Mouse (Mus musculus) lung, adult 2 months (tissue): ENCODE measurements around the gene Ndufa3. TPM values are rescaled to one million over a fixed set of nuclear protein-coding genes. Genes with fewer than 3 reads are reported as not detected.
A peak's percentile ranks its signal among the peaks of the same experiment; 100 is the strongest.
"Not testable (repeated sequence)": the region's sequence is repeated elsewhere in the genome, so short reads cannot be mapped to it uniquely, and the experiment has no call there.

Source experiments
- DNase-seq: peaks from one replicate; pipeline ENCODE4 v3.0.0; 2022
- H3K4me1 ChIP-seq: fragments of 200-500 bp; 2 replicates; pipeline ENCODE4 v1.6.1; 2011; ENCODE audit warnings: low read length; ENCODE audit not compliant: control insufficient read depth, insufficient read depth
- H3K4me3 ChIP-seq: fragments of 200-500 bp; replicated peaks from 2 replicates; pipeline ENCODE3; 2011; ENCODE audit warnings: low read depth, mild to moderate bottlenecking, control low read depth, low read length; ENCODE audit errors: extremely low read depth
- CTCF ChIP-seq: fragments of 200-500 bp; IDR thresholded peaks from 2 replicates; pipeline ENCODE4 v1.5.1; 2011; ENCODE audit warnings: mild to moderate bottlenecking, low read length, control low read depth; ENCODE audit not compliant: insufficient read depth
- POLR2A ChIP-seq: fragments of 200-500 bp; IDR thresholded peaks from 2 replicates; pipeline ENCODE4 v1.6.1; 2011; ENCODE audit warnings: low read depth, mild to moderate bottlenecking, control low read depth, low read length, borderline replicate concordance; ENCODE audit errors: extremely low read depth
- WGBS: fragments of 180-500 bp; shearing (Covaris S2); methylation state at CpG from one replicate; pipeline ENCODE4 v1.1.7; 2018; 5-methylcytosine and 5-hydroxymethylcytosine counted together
- polyA plus RNA-seq: library from polyadenylated mRNA; depleted of rRNA; stranded (reverse); fragments of >200 nt; gene quantifications from 2 replicates; pipeline ENCODE4 v1.2.3, GENCODE M21; 2012

Ndufa3 gene
- polyA plus RNA-seq, 1 experiment, result 167 TPM

- no peak for DNase-seq
- WGBS, result 78% methylated on average over 1 of the region's 1 CpGs
- Histone ChIP-seq H3K4me3 (no peak overlapping the region), H3K4me1 (no peaks in the 10 kb centered on the region)
- TF ChIP-seq POLR2A (no peak), CTCF (no peak)
Measured at GRCm38 (mm10) chr7:3587292-3587691, 29.9 kb upstream of the Ndufa3 start.

GRCm38 (mm10) chr7:3590550-3590949 lies 26.6 kb upstream of the Ndufa3 start:
- no peak overlapping the region for H3K4me3 ChIP-seq
- TF ChIP-seq POLR2A, result no peak
- TF ChIP-seq CTCF, result no peak
- no peak for DNase-seq
- 59% methylated on average over 3 of the region's 3 CpGs for WGBS
- H3K4me1 ChIP-seq, result no peaks in the 10 kb centered on the region

- H3K4me3 ChIP-seq, result no peak overlapping the region
- no peaks in the 10 kb centered on the region for H3K4me1 ChIP-seq
- WGBS, result 76% methylated on average over 1 of the region's 1 CpGs
- TF ChIP-seq POLR2A, result no peak
- TF ChIP-seq CTCF, result no peak
- no peak for DNase-seq
Measured at GRCm38 (mm10) chr7:3591534-3591933, 25.6 kb upstream of the Ndufa3 start.

GRCm38 (mm10) chr7:3593855-3594254 lies 23.3 kb upstream of the Ndufa3 start:
- Histone ChIP-seq H3K4me1 (no peaks in the 10 kb centered on the region), H3K4me3 (no peak overlapping the region)
- TF ChIP-seq CTCF, result no peak
- no peak for TF ChIP-seq POLR2A

GRCm38 (mm10) chr7:3594686-3595085 lies 22.5 kb upstream of the Ndufa3 start:
- DNase-seq, result no peak
- 14% methylated on average over 5 of the region's 5 CpGs for WGBS
- TF ChIP-seq POLR2A (no peak), CTCF (no peak)
- Histone ChIP-seq H3K4me3 (no peak overlapping the region), H3K4me1 (no peaks in the 10 kb centered on the region)

More at GRCm38 (mm10) chr7:3593855-3594254, 23.3 kb upstream of the Ndufa3 start:
- no peak for DNase-seq

- peak; percentile 32 for DNase-seq
- 4% methylated on average over 9 of the region's 9 CpGs for WGBS
- Histone ChIP-seq H3K4me3 (no peak overlapping the region), H3K4me1 (no peaks in the 10 kb centered on the region)
- TF ChIP-seq POLR2A (no peak), CTCF (no peak)
Measured at GRCm38 (mm10) chr7:3595146-3595545, 22.0 kb upstream of the Ndufa3 start.

GRCm38 (mm10) chr7:3597755-3598154 lies 19.4 kb upstream of the Ndufa3 start:
- H3K4me3 ChIP-seq, H3K4me1 ChIP-seq, DNase-seq: not testable (repeated sequence)
- 44% methylated on average over 1 of the region's 1 CpGs for WGBS

GRCm38 (mm10) chr7:3601119-3601518 lies 16.1 kb upstream of the Ndufa3 start:
- H3K4me3 ChIP-seq, result no peak overlapping the region
- 2% methylated on average over 4 of the region's 4 CpGs for WGBS
- TF ChIP-seq POLR2A, result no peak
- peak; percentile 14; the same call in 1 of the 2 replicates for TF ChIP-seq CTCF
- DNase-seq, result peak; percentile 31
- no peaks in the 10 kb centered on the region for H3K4me1 ChIP-seq

GRCm38 (mm10) chr7:3606798-3607197 lies 10.4 kb upstream of the Ndufa3 start:
- Histone ChIP-seq H3K4me1 (no peaks in the 10 kb centered on the region), H3K4me3 (no peak overlapping the region)
- 13% methylated on average over 2 of the region's 2 CpGs for WGBS
- TF ChIP-seq CTCF (0 out of 2 replicates have a peak, but pooled peaks have one; percentile 11), POLR2A (no peak)
- no peak for DNase-seq

GRCm38 (mm10) chr7:3607391-3607790 lies 9.8 kb upstream of the Ndufa3 start:
- H3K4me3 ChIP-seq, result no peak overlapping the region
- WGBS, result 84% methylated on average over 6 of the region's 6 CpGs
- no peaks in the 10 kb centered on the region for H3K4me1 ChIP-seq
- no peak for DNase-seq
- TF ChIP-seq CTCF (no peak), POLR2A (no peak)
